Mouse (Mus musculus) thymus, postnatal 10 days (tissue): Measurements from ENCODE around the gene 1810046K07Rik.
A peak's percentile ranks its signal among the peaks of the same experiment; 100 is the strongest.

Source experiments
- DNase-seq, 2 experiments: peaks; one replicate each; pipeline ENCODE4 v3.0.0; 2021; ENCODE audit warnings: low spot score in 2 of 2

The 1810046K07Rik gene

GRCm38 (mm10) chr9:51305146-51305545 lies 23.6 kb downstream of the 1810046K07Rik start:
- no peak for DNase-seq

- no peak for DNase-seq
Measured at GRCm38 (mm10) chr9:51303980-51304379, 24.7 kb downstream of the 1810046K07Rik start.

DNA sequence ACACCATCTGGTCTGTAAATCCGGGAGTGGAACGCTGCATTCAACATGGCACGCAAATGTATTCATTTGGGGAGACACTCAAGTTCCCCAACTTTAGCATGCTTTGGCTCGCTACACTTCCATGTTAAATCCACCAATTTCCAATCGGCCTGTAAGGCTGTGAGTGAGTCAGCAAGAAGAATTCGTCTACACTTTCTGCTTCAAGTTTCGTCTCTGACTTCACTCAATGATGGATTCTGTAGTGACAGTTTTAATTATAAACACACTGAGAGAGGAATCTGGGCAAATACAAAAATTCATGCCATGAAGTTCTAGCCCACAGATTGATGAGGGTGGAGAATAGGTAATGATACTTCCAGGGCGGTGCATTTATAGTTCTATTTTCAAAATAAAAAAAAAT lies 35.2 kb downstream of the 1810046K07Rik start:
- no peak for DNase-seq

- DNase-seq, result peak; percentile 49 to 83
Measured at GRCm38 (mm10) chr9:51292674-51293073, 36.0 kb downstream of the 1810046K07Rik start.

GRCm38 (mm10) chr9:51290980-51291379 lies 37.7 kb downstream of the 1810046K07Rik start:
- DNase-seq, result no peak

GRCm38 (mm10) chr9:51286079-51286478 lies 42.6 kb downstream of the 1810046K07Rik start:
- DNase-seq, result no peak

DNA sequence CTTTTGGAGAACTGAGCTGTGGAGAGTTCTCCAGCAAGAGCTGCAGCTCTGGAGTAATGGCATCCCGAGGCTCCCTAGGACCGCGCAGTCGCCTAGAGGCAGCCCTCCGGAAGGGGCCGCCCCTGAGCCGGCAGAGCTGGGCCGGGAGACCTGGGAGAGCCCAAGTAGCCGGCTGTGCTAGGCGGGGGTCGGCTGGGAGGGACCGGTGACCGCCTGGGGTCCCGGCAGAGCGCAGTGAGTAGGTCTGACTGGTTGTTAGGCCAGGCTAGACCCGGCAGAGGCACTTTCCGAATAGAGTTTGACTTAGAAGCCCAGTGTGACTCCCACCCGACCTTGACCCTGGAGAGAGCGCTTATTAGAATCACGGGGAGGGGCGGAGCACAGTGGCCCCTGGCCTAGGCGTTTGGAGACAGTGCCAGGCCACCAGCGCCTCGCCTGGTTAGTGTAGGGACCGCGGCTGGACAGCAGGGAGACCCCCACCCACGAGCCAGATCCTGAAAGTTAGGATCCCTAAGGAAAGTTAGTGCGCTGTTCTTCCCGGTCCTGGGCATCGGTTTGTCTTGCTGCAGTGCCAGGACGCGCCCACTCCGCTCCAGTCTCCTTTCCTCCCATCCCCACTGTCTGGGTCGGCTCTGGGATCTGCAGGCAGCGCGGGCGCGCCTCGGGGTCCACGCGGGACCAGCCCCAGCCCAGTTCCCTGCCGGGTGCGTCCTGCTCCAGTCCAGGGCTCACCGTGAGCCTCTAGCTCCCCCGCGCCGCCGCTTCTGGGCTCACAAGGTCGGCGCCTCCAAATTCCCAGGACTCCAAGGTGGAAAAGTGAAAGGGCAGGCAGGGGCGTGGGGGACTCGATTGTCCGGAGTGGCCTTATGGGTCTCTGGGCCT lies 50.0 kb downstream of the 1810046K07Rik start, which contains the start of gene Colca2:
Colca2 (minus strand) TSS at position 70 of the 882 bp plus-strand sequence.
- peak in 1 of 2 experiments; percentile 44 for DNase-seq

DNA sequence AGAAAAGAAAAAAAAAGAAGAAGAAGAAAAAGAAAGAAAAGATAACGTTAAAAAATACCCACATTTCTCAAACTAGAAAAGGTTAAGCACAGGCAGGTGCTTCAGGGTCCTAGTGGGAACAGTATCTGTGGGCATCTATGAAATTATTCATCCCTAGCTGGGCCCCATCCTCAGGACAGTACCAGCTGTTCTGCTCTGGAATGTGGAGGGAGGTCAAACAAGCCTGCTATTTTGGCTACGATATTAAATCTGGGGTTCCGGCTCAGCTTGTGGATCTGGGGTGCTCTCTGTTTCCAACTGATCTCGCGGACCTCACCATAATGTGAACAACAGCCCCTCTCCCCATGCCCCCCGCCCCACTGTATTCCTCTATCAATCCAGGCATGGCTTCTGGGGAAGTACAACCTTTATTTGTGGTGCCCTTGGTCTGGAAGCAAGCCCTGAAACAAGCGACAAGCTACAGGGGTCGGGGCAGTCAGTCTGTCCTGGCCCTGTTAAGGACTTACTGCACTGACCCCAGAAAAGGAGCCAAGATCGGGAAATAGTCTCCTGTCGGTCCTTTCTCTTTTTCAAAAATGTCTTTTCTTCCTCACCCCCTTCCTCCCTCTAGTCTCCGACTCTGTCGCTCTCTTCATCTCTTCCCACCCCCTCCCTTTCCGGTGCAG lies 50.8 kb downstream of the 1810046K07Rik start:
- no peak for DNase-seq

- DNase-seq, result no peak
Measured at GRCm38 (mm10) chr9:51274678-51275077, 54.0 kb downstream of the 1810046K07Rik start.

- DNase-seq, result no peak
Measured at GRCm38 (mm10) chr9:51273581-51274154, 55.0 kb downstream of the 1810046K07Rik start.

DNA sequence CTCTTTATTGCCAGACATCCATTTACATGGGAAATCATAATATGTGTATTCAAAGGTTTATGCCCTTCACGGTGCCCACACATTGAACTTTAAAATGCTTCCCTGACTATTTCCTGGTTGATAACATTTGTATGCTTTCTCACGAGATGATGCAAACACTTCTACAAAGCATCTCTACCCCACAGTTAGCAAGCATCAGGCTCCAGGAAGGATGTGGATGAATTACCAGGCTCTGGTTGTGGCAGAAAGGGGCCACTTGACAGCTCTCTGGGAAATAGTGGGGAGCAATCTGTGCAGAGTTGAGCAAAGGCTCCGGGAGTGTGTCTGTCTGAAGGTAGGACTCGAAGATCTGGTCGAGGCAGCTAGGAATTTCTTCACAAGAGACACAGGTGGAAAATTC lies 56.6 kb downstream of the 1810046K07Rik start:
- DNase-seq, result no peak

DNA sequence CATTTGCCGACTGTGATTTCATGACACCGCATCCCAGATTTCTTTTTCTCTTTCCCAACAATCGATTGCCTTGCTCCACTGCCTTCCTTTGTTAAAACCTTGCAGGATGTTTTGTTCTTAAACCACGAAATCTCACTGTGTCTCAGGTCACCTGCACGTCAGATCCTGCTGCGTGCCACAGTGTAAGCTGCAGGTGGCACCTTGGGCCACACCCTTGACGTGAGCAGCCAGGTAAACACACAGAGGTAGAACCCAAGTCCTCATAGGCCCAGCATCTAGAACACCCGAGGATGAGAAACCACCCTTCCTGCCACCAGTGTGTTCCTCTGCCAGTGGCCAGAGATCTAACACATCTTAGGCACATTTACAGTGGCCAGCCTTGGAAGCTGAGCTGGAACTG lies 57.6 kb downstream of the 1810046K07Rik start:
- DNase-seq, result no peak

GRCm38 (mm10) chr9:51268852-51269251 lies 59.9 kb downstream of the 1810046K07Rik start:
- no peak for DNase-seq

- no peak for DNase-seq
Measured at GRCm38 (mm10) chr9:51258426-51258825, 70.3 kb downstream of the 1810046K07Rik start.

GRCm38 (mm10) chr9:51256780-51257502 lies 71.8 kb downstream of the 1810046K07Rik start:
- DNase-seq, result no peak
